ENCODE assay signal across 24 mouse cellular contexts in the genomic region with DNA sequence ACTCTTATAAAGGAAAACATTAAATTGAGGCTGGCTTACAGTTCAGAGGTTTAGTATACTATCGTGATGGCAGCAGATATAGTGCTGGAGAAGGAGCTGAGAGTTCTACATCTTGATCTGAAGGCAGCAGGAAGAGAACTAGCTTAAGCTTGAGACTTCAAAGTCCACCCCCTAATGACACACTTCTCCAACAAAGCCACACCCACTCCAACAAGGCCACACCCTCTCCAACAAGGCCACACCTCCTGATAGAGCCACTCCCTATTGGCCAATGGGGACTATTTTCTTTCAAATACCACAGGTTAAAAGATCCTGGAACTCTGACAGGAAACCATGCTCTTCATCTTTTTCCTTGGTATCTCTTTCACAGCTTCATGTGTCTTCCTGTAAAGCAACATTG.
"Had no signal": no experiment of that assay in that cellular context is flagged by ENCODE, and none has a peak within 500 bp of the region (broad histone marks: within the 10 kb centered on the region; RNA-seq: fewer than 3 reads in every experiment).

No protein-coding gene starts in this region.

- DNase-seq: gastrocnemius, adult 2 months; gastrocnemius, postnatal 10 days; gastrocnemius, postnatal 25 days; heart, adult 11 months; heart, adult 2 months; heart, postnatal 14 days; heart, postnatal 36 days; kidney, adult 11 months; kidney, adult 8-10 months; kidney, postnatal 10 days; kidney, postnatal 25 days; kidney, postnatal 4 days; layer of hippocampus, adult 9-11 months; layer of hippocampus, postnatal 36 days; liver; liver, embryonic 13.5 days had no signal

- H3K4me3 ChIP-seq: gastrocnemius, adult 2 months; heart, adult 2 months; heart, embryonic 13.5 days; heart, embryonic 15.5 days; hindbrain, embryonic 13.5 days; hindbrain, embryonic 15.5 days; limb, embryonic 10.5 days; limb, embryonic 12.5 days; liver, embryonic 13.5 days; liver, embryonic 15.5 days had no signal

- H3K36me3 ChIP-seq: heart, embryonic 13.5 days; heart, embryonic 15.5 days; hindbrain, embryonic 13.5 days; hindbrain, embryonic 15.5 days; limb, embryonic 10.5 days; limb, embryonic 12.5 days; liver, embryonic 13.5 days; liver, embryonic 15.5 days had no signal

- H3K9ac ChIP-seq: heart, embryonic 13.5 days; heart, embryonic 15.5 days; hindbrain, embryonic 13.5 days; hindbrain, embryonic 15.5 days; limb, embryonic 12.5 days; liver, embryonic 13.5 days; liver, embryonic 15.5 days had no signal

- H3K4me1 ChIP-seq: heart, embryonic 13.5 days; heart, embryonic 15.5 days; hindbrain, embryonic 13.5 days; hindbrain, embryonic 15.5 days; limb, embryonic 10.5 days; limb, embryonic 12.5 days; liver, embryonic 13.5 days; liver, embryonic 15.5 days had no signal

- H3K9me3 ChIP-seq: heart, embryonic 13.5 days; heart, embryonic 15.5 days; hindbrain, embryonic 13.5 days; hindbrain, embryonic 15.5 days; limb, embryonic 10.5 days; limb, embryonic 12.5 days; liver, embryonic 13.5 days; liver, embryonic 15.5 days had no signal

- H3K27me3 ChIP-seq: heart, embryonic 13.5 days; heart, embryonic 15.5 days; hindbrain, embryonic 13.5 days; hindbrain, embryonic 15.5 days; limb, embryonic 12.5 days; liver, embryonic 13.5 days; liver, embryonic 15.5 days had no signal

- H3K27ac ChIP-seq: gastrocnemius, adult 2 months; heart, adult 2 months; heart, embryonic 13.5 days; heart, embryonic 15.5 days; hindbrain, embryonic 13.5 days; hindbrain, embryonic 15.5 days; hindbrain, postnatal 0 days; limb, embryonic 10.5 days; limb, embryonic 12.5 days; liver, embryonic 13.5 days; liver, embryonic 15.5 days had no signal
